Comparison of ENCODE assay signal across 26 mouse cellular contexts in the genomic region with DNA sequence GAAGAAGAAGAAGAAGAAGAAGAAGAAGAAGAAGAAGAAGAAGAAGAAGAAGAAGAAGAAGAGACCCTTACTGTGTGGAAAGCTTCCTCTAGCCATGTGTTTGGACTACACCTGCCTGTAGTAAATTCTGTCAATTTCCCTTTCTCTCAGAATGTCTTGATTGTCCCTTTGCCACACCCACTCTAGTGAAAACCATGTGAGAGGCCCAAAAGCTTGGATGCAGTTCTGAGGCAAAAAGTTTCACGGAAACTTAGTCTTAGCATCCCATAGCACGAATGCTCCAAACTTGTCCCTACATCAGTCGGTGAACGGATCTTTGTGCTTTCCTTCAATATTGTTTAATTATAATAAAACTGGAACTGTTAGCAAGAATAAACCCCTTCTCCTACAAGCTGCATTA.
DNase-seq lines count a peak whose midpoint lies in the region; ATAC-seq and TF ChIP-seq lines count a peak whose summit lies in the region.
"Had no signal": no experiment of that assay in that cellular context is flagged by ENCODE, and none has a peak within 500 bp of the region (broad histone marks: within the 10 kb centered on the region; RNA-seq: fewer than 3 reads in every experiment).

No protein-coding gene starts in this region.

- no peak for ATAC-seq in midbrain, embryonic 11.5 days (ENCODE audit: low FRiP score)
- no peak for ATAC-seq in midbrain, postnatal 0 days (ENCODE audit: low FRiP score)
- ATAC-seq in heart, embryonic 12.5 days (ENCODE audit: insufficient number of reproducible peaks, low FRiP score): no peak
- ATAC-seq: activated CD4-positive, CD25-positive, alpha-beta regulatory T cell, adult 4 months; CD4-positive, CD25-positive, alpha-beta regulatory T cell, adult 4 months; forebrain, embryonic 14.5 days; forebrain, embryonic 16.5 days; Patski had no signal

- H3K4me3 ChIP-seq in midbrain, embryonic 11.5 days (ENCODE audit: low read depth, low read length): no peak overlapping the region
- no peak overlapping the region for H3K4me3 ChIP-seq in midbrain, postnatal 0 days (ENCODE audit: low read depth, low read length)
- H3K4me3 ChIP-seq in embryonic fibroblast, embryonic 13.5 days (ENCODE audit: insufficient read depth, low read length): no peak overlapping the region
- no peak overlapping the region for H3K4me3 ChIP-seq in heart, embryonic 12.5 days
- H3K4me3 ChIP-seq: embryonic facial prominence, embryonic 10.5 days; embryonic facial prominence, embryonic 12.5 days; erythroblast, embryonic 14.5 days; forebrain, embryonic 10.5 days; forebrain, embryonic 12.5 days had no signal

- no peaks in the 10 kb centered on the region for H3K9me3 ChIP-seq in midbrain, embryonic 11.5 days (ENCODE audit: control insufficient read depth, low read length)
- H3K9me3 ChIP-seq in midbrain, postnatal 0 days (ENCODE audit: low read length): no peaks in the 10 kb centered on the region
- peaks cover 3% of the 10 kb centered on the region for H3K9me3 ChIP-seq in heart, embryonic 12.5 days (replicated peaks)
- H3K9me3 ChIP-seq: embryonic facial prominence, embryonic 10.5 days; embryonic facial prominence, embryonic 12.5 days; forebrain, embryonic 10.5 days; forebrain, embryonic 12.5 days; G1E had no signal

- no peak for TF ChIP-seq POLR2A in embryonic fibroblast, embryonic 13.5 days (IDR thresholded peaks at IDR 0.05; ENCODE audit: low read depth, low read length)

- WGBS in midbrain, embryonic 11.5 days: 93% methylated on average over 4 of the region's 4 CpGs
- 97% methylated on average over 4 of the region's 4 CpGs for WGBS in midbrain, postnatal 0 days
- 87% methylated on average over 4 of the region's 4 CpGs for WGBS in heart, embryonic 12.5 days

- no peaks in the 10 kb centered on the region for H3K4me1 ChIP-seq in midbrain, embryonic 11.5 days (ENCODE audit: control insufficient read depth, insufficient read depth, low read length)
- no peaks in the 10 kb centered on the region for H3K4me1 ChIP-seq in midbrain, postnatal 0 days (ENCODE audit: insufficient read depth, low read length)
- H3K4me1 ChIP-seq in embryonic fibroblast, embryonic 13.5 days (ENCODE audit: control insufficient read depth, insufficient read depth, low read length): no peaks in the 10 kb centered on the region
- no peaks in the 10 kb centered on the region for H3K4me1 ChIP-seq in heart, embryonic 12.5 days (replicated peaks)
- H3K4me1 ChIP-seq: embryonic facial prominence, embryonic 10.5 days; embryonic facial prominence, embryonic 12.5 days; forebrain, embryonic 10.5 days; forebrain, embryonic 12.5 days had no signal

- peak; percentile 51 for DNase-seq in midbrain, embryonic 11.5 days (ENCODE audit: low spot score, missing footprints)
- no peak for DNase-seq in midbrain, postnatal 0 days (ENCODE audit: low spot score)
- DNase-seq in cerebellum, postnatal 25 days: no peak
- DNase-seq: adrenal gland, adult 8-10 months; adrenal gland, postnatal 14 days; adrenal gland, postnatal 36 days; B cell, adult 2 months; cerebellum, adult 11-12 months; cerebellum, adult 2 months; cerebellum, adult 9-10 months; cerebellum, postnatal 10 days; cerebellum, postnatal 36 days had no signal

- H3K9ac ChIP-seq in midbrain, embryonic 11.5 days (ENCODE audit: low read length): no peak overlapping the region
- no peak overlapping the region for H3K9ac ChIP-seq in midbrain, postnatal 0 days (replicated peaks; ENCODE audit: low read length, poor library complexity, severe bottlenecking)
- no peak overlapping the region for H3K9ac ChIP-seq in heart, embryonic 12.5 days
- H3K9ac ChIP-seq: embryonic facial prominence, embryonic 12.5 days; forebrain, embryonic 12.5 days had no signal

- H3K36me3 ChIP-seq in midbrain, embryonic 11.5 days (ENCODE audit: control insufficient read depth, insufficient read depth, low read length): no peaks in the 10 kb centered on the region
- no peaks in the 10 kb centered on the region for H3K36me3 ChIP-seq in midbrain, postnatal 0 days (ENCODE audit: insufficient read depth, low read length)
- H3K36me3 ChIP-seq in heart, embryonic 12.5 days: no peaks in the 10 kb centered on the region
- H3K36me3 ChIP-seq: embryonic facial prominence, embryonic 10.5 days; embryonic facial prominence, embryonic 12.5 days; forebrain, embryonic 10.5 days; forebrain, embryonic 12.5 days; G1E had no signal

- H3K27me3 ChIP-seq in midbrain, embryonic 11.5 days (ENCODE audit: control insufficient read depth, insufficient read depth, low read length): no peaks in the 10 kb centered on the region
- H3K27me3 ChIP-seq in midbrain, postnatal 0 days (ENCODE audit: insufficient read depth, low read length): no peaks in the 10 kb centered on the region
- H3K27me3 ChIP-seq in heart, embryonic 12.5 days (replicated peaks): no peaks in the 10 kb centered on the region
- H3K27me3 ChIP-seq: CH12.LX; embryonic facial prominence, embryonic 12.5 days; forebrain, embryonic 12.5 days; Patski had no signal

- no peak overlapping the region for H3K4me2 ChIP-seq in midbrain, embryonic 11.5 days
- no peak overlapping the region for H3K4me2 ChIP-seq in midbrain, postnatal 0 days (ENCODE audit: low read depth, low read length, poor library complexity, severe bottlenecking)
- no peak overlapping the region for H3K4me2 ChIP-seq in heart, embryonic 12.5 days
- H3K4me2 ChIP-seq: embryonic facial prominence, embryonic 12.5 days; forebrain, embryonic 12.5 days had no signal

- no peak overlapping the region for H3K27ac ChIP-seq in midbrain, embryonic 11.5 days (ENCODE audit: low read depth, low read length)
- H3K27ac ChIP-seq in midbrain, postnatal 0 days (ENCODE audit: low read depth, low read length): no peak overlapping the region
- peak overlapping the region; percentile 84 for H3K27ac ChIP-seq in embryonic fibroblast, embryonic 13.5 days (ENCODE audit: insufficient read depth, low read length)
- H3K27ac ChIP-seq in heart, embryonic 12.5 days (ENCODE audit: poor library complexity, severe bottlenecking): no peak overlapping the region
- H3K27ac ChIP-seq: embryonic facial prominence, embryonic 10.5 days; embryonic facial prominence, embryonic 12.5 days; forebrain, embryonic 10.5 days; forebrain, embryonic 12.5 days had no signal

- no peak for TF ChIP-seq CTCF in midbrain, postnatal 0 days (IDR thresholded peaks at IDR 0.05)
- no peak for TF ChIP-seq CTCF in embryonic fibroblast, embryonic 13.5 days (IDR thresholded peaks at IDR 0.05; ENCODE audit: borderline replicate concordance, insufficient read depth, low read length)
